Mouse (Mus musculus) frontal cortex, postnatal 36 days (tissue): ENCODE results near the gene Bola1.
A peak's percentile ranks its signal among the peaks of the same experiment; 100 is the strongest.

Source experiments
- DNase-seq, 2 experiments: peaks; one replicate each; pipeline ENCODE4 v3.0.0; 2022; ENCODE audit warnings: low spot score in 2 of 2

The Bola1 gene

DNA sequence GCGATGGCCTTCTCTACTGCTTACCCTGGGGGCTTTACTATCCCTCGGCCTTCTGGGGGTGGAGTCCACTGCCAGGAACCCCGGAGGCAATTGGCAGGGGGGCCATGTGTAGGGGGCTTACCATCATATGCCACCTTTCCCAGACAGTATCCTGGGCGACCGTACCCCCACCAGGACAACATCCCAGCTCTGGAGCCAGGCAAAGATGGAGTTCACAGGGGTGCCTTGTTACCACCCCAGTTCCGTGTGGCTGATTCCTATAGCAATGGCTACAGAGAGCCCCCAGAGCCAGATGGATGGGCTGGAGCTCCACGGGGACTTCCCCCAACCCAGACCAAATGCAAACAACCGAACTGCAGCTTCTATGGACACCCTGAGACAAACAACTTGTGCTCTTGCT, 64.0 kb downstream of the Bola1 start:
- no peak for DNase-seq

DNA sequence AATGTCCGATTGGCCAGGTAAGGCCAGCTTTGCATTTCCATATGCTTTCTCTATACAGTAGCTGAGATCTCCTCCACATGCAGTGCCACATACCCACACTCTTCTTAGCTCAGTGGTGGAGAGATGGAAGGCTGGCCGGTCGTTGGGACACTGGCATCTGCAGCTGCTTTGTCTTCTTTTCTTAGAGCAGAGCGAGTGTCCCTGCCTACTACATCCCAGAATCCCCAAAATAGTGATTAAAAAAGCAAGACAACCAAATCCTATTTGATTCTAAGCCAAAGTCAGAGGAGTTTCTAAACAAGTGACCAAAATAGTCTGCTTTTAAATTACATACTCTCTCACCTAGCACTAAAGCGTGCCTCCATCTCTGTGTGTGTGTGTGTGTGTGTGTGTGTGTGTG, 66.9 kb downstream of the Bola1 start:
- peak in 1 of 2 experiments; percentile 38 for DNase-seq

- no peak for DNase-seq
These were observed 67.7 kb downstream of the Bola1 start for GRCm38 (mm10) chr3:96151836-96152235.

DNA sequence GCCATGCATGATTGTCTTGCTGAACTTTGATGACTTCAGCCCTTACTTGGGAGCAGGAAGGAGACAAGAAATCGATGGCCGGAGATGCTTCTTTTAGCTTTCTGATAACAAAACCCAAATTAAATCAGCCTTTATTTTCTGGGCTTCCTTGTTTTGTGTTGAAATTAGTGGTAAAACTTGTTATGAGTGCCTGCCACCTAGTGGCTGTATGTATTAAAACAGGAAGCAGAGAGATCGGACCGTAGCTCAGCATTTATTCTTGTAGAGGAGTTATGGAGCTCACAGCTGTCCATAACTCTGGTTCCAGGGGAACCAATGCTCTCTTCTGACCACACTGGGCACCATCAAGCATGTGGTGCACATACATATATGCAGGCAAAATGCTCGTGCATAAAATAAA, 71.6 kb downstream of the Bola1 start:
- peak; percentile 42 to 78 for DNase-seq
